Mouse (Mus musculus): ENCODE results near the gene Myo6.

GRCm38 (mm10) chr9:80210096-80210495, 45.3 kb downstream of the Myo6 start:
- no peak for TF ChIP-seq EP300 (IDR thresholded peaks at IDR 0.05; ENCODE audit: low read depth)
- no peak for TF ChIP-seq CTCF (IDR thresholded peaks at IDR 0.05; ENCODE audit: low read depth)

Data from liver, embryonic 14.5 days (tissue).